Mouse (Mus musculus): ENCODE results near the gene Nradd. TPM values are rescaled to one million over a fixed set of nuclear protein-coding genes. Genes with fewer than 3 reads are reported as not detected.

Nradd gene
- total RNA-seq, 4 experiments from 2014 or later, result 2.0 to 4.6 (median 3.0) TPM

GRCm38 (mm10) chr9:110652963-110653654, 28.9 kb upstream of the Nradd start:
- no peak for DNase-seq (ENCODE audit: low spot score in 2 of 2)

- no peak for DNase-seq (ENCODE audit: low spot score in 2 of 2)
Observed at GRCm38 (mm10) chr9:110651931-110652722, 27.9 kb upstream of the Nradd start.

GRCm38 (mm10) chr9:110649775-110650174, 25.5 kb upstream of the Nradd start:
- no peak for DNase-seq (ENCODE audit: low spot score in 2 of 2)

- DNase-seq (ENCODE audit: low spot score in 2 of 2), result no peak
Observed at GRCm38 (mm10) chr9:110645219-110645618, 21.0 kb upstream of the Nradd start.

GRCm38 (mm10) chr9:110644295-110644694, 20.0 kb upstream of the Nradd start:
- DNase-seq (ENCODE audit: low spot score in 2 of 2), result no peak

GRCm38 (mm10) chr9:110643787-110644186, 19.5 kb upstream of the Nradd start:
- DNase-seq (ENCODE audit: low spot score in 2 of 2), result no peak

GRCm38 (mm10) chr9:110642812-110643524, 18.7 kb upstream of the Nradd start:
- no peak for DNase-seq (ENCODE audit: low spot score in 2 of 2)

- DNase-seq (ENCODE audit: low spot score in 2 of 2), result no peak
Observed at GRCm38 (mm10) chr9:110641006-110641405, 16.8 kb upstream of the Nradd start.

- DNase-seq (ENCODE audit: low spot score in 2 of 2), result no peak
Observed at GRCm38 (mm10) chr9:110638611-110639021, 14.4 kb upstream of the Nradd start.

- DNase-seq (ENCODE audit: low spot score in 2 of 2), result peak in 1 of 2 experiments; percentile 87
Observed at GRCm38 (mm10) chr9:110635225-110635624, 11.0 kb upstream of the Nradd start.

- no peak for DNase-seq (ENCODE audit: low spot score in 2 of 2)
Observed at GRCm38 (mm10) chr9:110633882-110634281, 9.6 kb upstream of the Nradd start.

GRCm38 (mm10) chr9:110632671-110633070, 8.4 kb upstream of the Nradd start:
- no peak for DNase-seq (ENCODE audit: low spot score in 2 of 2)

- no peak for DNase-seq (ENCODE audit: low spot score in 2 of 2)
Observed at GRCm38 (mm10) chr9:110631651-110632275, 7.5 kb upstream of the Nradd start.

GRCm38 (mm10) chr9:110631191-110631590, 6.9 kb upstream of the Nradd start:
- no peak for DNase-seq (ENCODE audit: low spot score in 2 of 2)

GRCm38 (mm10) chr9:110630171-110630570, 5.9 kb upstream of the Nradd start:
- DNase-seq (ENCODE audit: low spot score in 2 of 2), result no peak

GRCm38 (mm10) chr9:110625350-110625908, 1.2 kb upstream of the Nradd start:
- DNase-seq (ENCODE audit: low spot score in 2 of 2), result no peak

- no peak for DNase-seq (ENCODE audit: low spot score in 2 of 2)
Observed at GRCm38 (mm10) chr9:110623416-110624195, 646 bp downstream of the Nradd start.

- no peak for DNase-seq (ENCODE audit: low spot score in 2 of 2)
Observed at GRCm38 (mm10) chr9:110622621-110623219, 1.5 kb downstream of the Nradd start.

- no peak for DNase-seq (ENCODE audit: low spot score in 2 of 2)
Observed at GRCm38 (mm10) chr9:110620685-110621084, 3.6 kb downstream of the Nradd start.

- DNase-seq (ENCODE audit: low spot score in 2 of 2), result no peak
Observed at GRCm38 (mm10) chr9:110620180-110620579, 4.1 kb downstream of the Nradd start.
